Mouse (Mus musculus): ENCODE results near the gene Prss48. TPM values are rescaled to one million over a fixed set of nuclear protein-coding genes. Genes with fewer than 3 reads are reported as not detected.

Prss48 gene
- polyA plus RNA-seq, 1 experiment, result not detected

GRCm38 (mm10) chr3:85952696-85953283 is 49.5 kb downstream of the Prss48 start:
- no peaks in the 10 kb centered on the region for H3K27me3 ChIP-seq (ENCODE audit: control insufficient read depth, insufficient read depth, low read length)
- no peaks in the 10 kb centered on the region for H3K36me3 ChIP-seq (ENCODE audit: control insufficient read depth, insufficient read depth, low read length)
- no peaks in the 10 kb centered on the region for H3K4me1 ChIP-seq (ENCODE audit: control insufficient read depth, insufficient read depth, insufficient read length, low read length)
- WGBS, result 88% methylated on average over 10 of the region's 10 CpGs
- no peak overlapping the region for H3K27ac ChIP-seq (ENCODE audit: insufficient read depth, low read depth, low read length)
- H3K4me3 ChIP-seq (ENCODE audit: low read depth, low read length), result no peak overlapping the region
- TF ChIP-seq CTCF (IDR thresholded peaks at IDR 0.05; ENCODE audit: extremely low read depth, insufficient read length, insufficient replicate concordance, low read depth, low read length), result no peak
- no peak for TF ChIP-seq POLR2A (IDR thresholded peaks at IDR 0.05; ENCODE audit: low read depth, low read length)

DNA sequence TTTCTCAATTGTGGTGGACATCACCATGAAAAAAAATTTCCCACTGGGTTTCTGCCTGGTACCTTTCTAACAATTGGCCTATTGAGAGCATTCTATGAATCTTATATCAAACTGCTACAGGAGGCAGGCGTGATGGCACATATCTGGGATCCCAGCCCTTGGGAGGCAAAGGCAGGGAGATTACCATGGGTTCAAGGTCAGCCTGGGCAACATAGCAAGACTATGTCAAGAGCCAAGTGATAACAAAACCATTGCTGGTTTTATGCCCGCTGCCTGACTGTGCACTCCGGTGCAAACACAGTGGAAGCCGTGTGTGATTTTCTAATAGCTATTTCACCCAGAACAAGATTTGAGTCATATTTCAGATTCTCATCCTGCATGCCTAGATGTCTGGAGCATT is 51.4 kb downstream of the Prss48 start:
- Histone ChIP-seq H3K4me1 (ENCODE audit: control insufficient read depth, insufficient read depth, insufficient read length, low read length) (no peaks in the 10 kb centered on the region), H3K4me3 (ENCODE audit: low read depth, low read length) (no peak overlapping the region), H3K27ac (ENCODE audit: insufficient read depth, low read depth, low read length) (no peak overlapping the region), H3K36me3 (ENCODE audit: control insufficient read depth, insufficient read depth, low read length) (no peaks in the 10 kb centered on the region), H3K27me3 (ENCODE audit: control insufficient read depth, insufficient read depth, low read length) (no peaks in the 10 kb centered on the region)
- TF ChIP-seq POLR2A (IDR thresholded peaks at IDR 0.05; ENCODE audit: low read depth, low read length) (no peak), CTCF (IDR thresholded peaks at IDR 0.05; ENCODE audit: extremely low read depth, insufficient read length, insufficient replicate concordance, low read depth, low read length) (no peak)
- 79% methylated on average over 4 of the region's 4 CpGs for WGBS

Other genes with a start within 250 kb of the Prss48 start
- 8.0 and 12.6 TPM in 2 replicates for gene Fam160a1, start 185.2 kb downstream of the Prss48 start, polyA plus RNA-seq (2012; rRNA removed)
- gene Glt28d2, start 115.0 kb downstream of the Prss48 start, polyA plus RNA-seq (2012; rRNA removed), result 2.3 and 2.7 TPM in 2 replicates
- gene Gm37240, start 115.0 kb downstream of the Prss48 start, polyA plus RNA-seq (2012; rRNA removed), result 26.5 and 58.2 TPM in 2 replicates
- gene Sh3d19, start 31.4 kb downstream of the Prss48 start, polyA plus RNA-seq (2012; rRNA removed), result 90.1 and 205 TPM in 2 replicates
- gene Rps3a1, start 140.2 kb upstream of the Prss48 start, polyA plus RNA-seq (2012; rRNA removed), result 72.2 and 82.5 TPM in 2 replicates
- gene Lrba, start 222.2 kb upstream of the Prss48 start, polyA plus RNA-seq (2012; rRNA removed), result 10.0 and 41.1 TPM in 2 replicates

Measured in small intestine, adult 2 months (tissue).